Mouse (Mus musculus): ENCODE measurements around the gene Usp5. TPM values are rescaled to one million over a fixed set of nuclear protein-coding genes. Genes with fewer than 3 reads are reported as not detected.

The Usp5 gene
- total and polyA plus RNA-seq, 2 experiments from 2014 or later: 189 to 222 TPM

DNA sequence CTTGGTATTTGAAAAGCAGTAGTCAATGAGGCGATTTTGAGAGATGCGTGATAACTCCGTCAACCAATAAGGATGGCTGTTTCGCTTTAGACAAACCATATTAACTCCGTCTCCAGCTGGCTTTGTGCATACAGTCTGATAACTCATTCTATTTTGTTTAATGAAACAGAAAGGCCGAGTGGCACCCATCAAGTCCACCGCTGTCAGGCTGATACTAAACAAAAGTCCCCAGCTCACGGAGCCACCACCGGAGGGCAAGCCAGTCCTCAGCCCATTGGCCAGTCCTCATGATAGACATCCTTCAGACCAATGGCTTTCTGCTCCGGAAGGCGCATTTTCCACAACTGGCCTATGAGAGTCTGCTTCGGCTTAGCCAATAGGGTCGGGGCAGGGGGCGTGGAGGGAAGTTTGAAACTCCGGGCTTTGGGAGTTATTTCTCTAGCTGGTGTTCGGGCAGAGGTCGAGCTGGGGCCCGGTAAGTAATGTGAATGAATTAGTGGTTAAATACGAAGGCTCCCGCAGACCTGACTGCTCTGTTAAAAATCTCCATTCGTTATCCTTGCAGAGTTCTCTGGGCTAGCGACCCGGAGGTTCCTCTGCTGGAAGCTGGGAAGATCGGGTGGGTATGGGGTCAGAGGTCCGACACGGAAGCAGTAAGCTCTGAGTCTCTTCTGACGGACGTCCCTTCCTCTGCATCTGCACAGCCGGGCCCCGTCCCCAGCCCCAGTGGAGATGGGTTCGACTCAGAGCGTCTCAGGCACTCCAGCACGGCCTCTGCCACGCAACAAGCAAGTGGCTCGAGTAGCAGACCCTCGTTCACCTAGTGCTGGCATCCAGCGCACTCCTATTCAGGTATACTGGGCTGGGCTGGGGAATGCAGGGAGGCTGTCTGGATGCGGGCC is 766 bp upstream of the Usp5 start:
- DNase-seq (ENCODE audit: low spot score) (peak; percentile 97), ATAC-seq (peak; percentile 86)
- Histone ChIP-seq H3K9me3 (ENCODE audit: low read length) (no peaks in the 10 kb centered on the region), H3K27ac (peak overlapping the region; percentile 86), H3K36me3 (ENCODE audit: insufficient read depth, low read length) (peaks cover 11% of the 10 kb centered on the region), H3K4me3 (ENCODE audit: low read length) (peak overlapping the region; percentile 66), H3K4me2 (ENCODE audit: low read depth, low read length) (peak overlapping the region; percentile 71), H3K9ac (replicated peaks; ENCODE audit: low read length) (peak overlapping the region; percentile 43), H3K4me1 (ENCODE audit: insufficient read depth, low read length) (peaks cover 9% of the 10 kb centered on the region; the same call in 1 of the 2 replicates), H3K27me3 (ENCODE audit: insufficient read depth, low read length) (no peaks in the 10 kb centered on the region)
- peak; percentile 47 for TF ChIP-seq CTCF (IDR thresholded peaks at IDR 0.05; ENCODE audit: low read depth)
- WGBS: under 1% methylated on average over 38 of the region's 38 CpGs

DNA sequence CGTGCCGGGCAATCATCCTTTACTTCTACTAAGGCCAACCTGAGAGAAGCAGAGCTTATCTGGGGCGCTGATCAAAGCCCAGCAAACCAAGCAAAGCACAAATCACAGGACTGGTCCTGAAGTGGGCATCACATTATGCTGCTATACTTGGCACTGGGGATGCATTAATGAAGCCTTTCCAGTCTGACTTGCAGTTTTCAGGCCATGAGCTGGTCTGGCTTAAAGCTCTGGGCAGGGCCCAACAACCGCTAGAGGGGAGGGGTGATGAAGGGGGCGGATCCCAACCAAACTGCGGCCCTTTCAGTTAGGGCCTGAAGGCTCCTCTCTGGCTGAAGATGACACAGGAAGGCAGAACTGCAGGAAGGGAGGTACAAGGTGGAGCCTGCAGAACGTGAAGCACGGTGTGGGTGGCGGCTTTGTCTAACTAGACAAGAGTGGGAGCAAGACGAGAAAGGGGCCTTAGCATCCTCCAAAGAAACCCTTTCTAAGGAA is 1.1 kb downstream of the Usp5 start:
- WGBS: 21% methylated on average over 10 of the region's 10 CpGs
- Histone ChIP-seq H3K27ac (peak overlapping the region; percentile 86), H3K36me3 (ENCODE audit: insufficient read depth, low read length) (peaks cover 29% of the 10 kb centered on the region), H3K9ac (replicated peaks; ENCODE audit: low read length) (peak overlapping the region; percentile 63), H3K9me3 (ENCODE audit: low read length) (no peaks in the 10 kb centered on the region), H3K4me2 (ENCODE audit: low read depth, low read length) (peak overlapping the region; percentile 86), H3K4me3 (ENCODE audit: low read length) (peak overlapping the region; percentile 66), H3K4me1 (ENCODE audit: insufficient read depth, low read length) (peaks cover 9% of the 10 kb centered on the region; the same call in 1 of the 2 replicates), H3K27me3 (ENCODE audit: insufficient read depth, low read length) (no peaks in the 10 kb centered on the region)
- DNase-seq (ENCODE audit: low spot score) (peak; percentile 57), ATAC-seq (no peak)
- TF ChIP-seq CTCF (IDR thresholded peaks at IDR 0.05; ENCODE audit: low read depth): no peak; the same call in 1 of the 2 replicates

DNA sequence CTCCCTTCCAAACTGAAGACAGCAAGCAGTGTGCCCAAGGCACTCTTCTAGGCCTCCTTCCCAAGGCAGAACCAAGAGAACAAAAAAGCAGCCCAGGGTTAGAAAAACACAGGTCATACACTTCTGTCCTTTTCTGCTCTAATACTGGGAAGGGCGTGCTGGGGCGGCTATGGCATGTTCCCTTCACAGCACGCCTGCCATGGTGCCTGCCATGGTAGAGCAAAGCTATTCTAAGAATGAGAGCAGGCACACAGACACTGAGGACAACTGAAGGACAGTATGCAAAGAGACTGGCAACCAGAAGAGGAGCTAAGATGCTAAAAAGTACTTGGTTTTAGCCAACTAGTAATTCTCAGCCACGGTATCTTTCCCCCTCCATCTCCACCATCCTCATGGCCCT is 7.2 kb downstream of the Usp5 start:
- ATAC-seq (no peak), DNase-seq (ENCODE audit: low spot score) (no peak)
- Histone ChIP-seq H3K9ac (replicated peaks; ENCODE audit: low read length) (no peak overlapping the region), H3K9me3 (ENCODE audit: low read length) (no peaks in the 10 kb centered on the region), H3K4me1 (ENCODE audit: insufficient read depth, low read length) (no peaks in the 10 kb centered on the region), H3K36me3 (ENCODE audit: insufficient read depth, low read length) (peaks cover 87% of the 10 kb centered on the region), H3K4me3 (ENCODE audit: low read length) (no peak overlapping the region), H3K27me3 (ENCODE audit: insufficient read depth, low read length) (no peaks in the 10 kb centered on the region), H3K27ac (no peak overlapping the region), H3K4me2 (ENCODE audit: low read depth, low read length) (no peak overlapping the region)
- WGBS: 92% methylated on average over 4 of the region's 4 CpGs
- no peak for TF ChIP-seq CTCF (IDR thresholded peaks at IDR 0.05; ENCODE audit: low read depth)

DNA sequence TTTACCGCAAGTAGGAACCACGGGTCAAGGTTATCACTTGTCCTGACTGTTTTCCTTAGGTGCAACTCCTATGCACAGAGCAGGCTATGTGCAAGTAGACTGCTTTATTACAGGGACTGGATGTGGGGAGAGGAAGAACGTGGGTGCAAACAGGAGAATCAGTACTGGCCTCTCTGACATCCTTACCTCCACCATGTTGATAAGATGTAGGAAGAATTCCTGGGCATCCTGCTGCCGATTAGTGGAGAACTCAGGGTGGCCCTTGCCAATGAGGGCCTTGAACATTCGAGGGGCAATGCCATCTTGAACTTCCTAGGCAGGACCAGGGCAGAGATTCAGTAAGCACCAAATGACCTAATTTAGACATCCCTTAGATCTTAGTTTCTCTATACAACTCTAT is 8.4 kb downstream of the Usp5 start:
- no peak for TF ChIP-seq CTCF (IDR thresholded peaks at IDR 0.05; ENCODE audit: low read depth)
- Histone ChIP-seq H3K4me1 (ENCODE audit: insufficient read depth, low read length) (no peaks in the 10 kb centered on the region), H3K4me2 (ENCODE audit: low read depth, low read length) (no peak overlapping the region), H3K36me3 (ENCODE audit: insufficient read depth, low read length) (peaks cover 92% of the 10 kb centered on the region), H3K9me3 (ENCODE audit: low read length) (no peaks in the 10 kb centered on the region), H3K27me3 (ENCODE audit: insufficient read depth, low read length) (no peaks in the 10 kb centered on the region), H3K27ac (no peak overlapping the region), H3K9ac (replicated peaks; ENCODE audit: low read length) (no peak overlapping the region), H3K4me3 (ENCODE audit: low read length) (no peak overlapping the region)
- ATAC-seq (no peak), DNase-seq (ENCODE audit: low spot score) (no peak)
- 94% methylated on average over 5 of the region's 5 CpGs for WGBS

DNA sequence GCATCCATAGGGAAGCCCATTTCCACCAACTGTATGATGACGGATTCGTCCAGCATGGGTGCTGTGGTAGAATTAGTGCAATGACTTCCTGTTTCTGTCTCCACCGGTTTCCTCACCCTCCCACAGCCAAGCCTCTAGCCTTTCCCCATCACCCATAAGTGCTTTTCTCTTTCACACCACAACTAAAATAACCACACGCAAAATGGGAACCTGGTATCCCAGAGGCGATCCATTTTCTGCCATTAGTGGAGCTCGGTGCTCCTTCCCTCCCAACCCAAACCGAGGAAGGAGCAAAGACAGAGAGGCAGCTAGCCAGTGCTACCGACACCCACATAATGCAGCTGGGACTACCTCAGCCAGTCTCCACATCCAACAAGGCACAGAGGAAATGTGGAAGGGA is 11.3 kb downstream of the Usp5 start:
- 92% methylated on average over 8 of the region's 8 CpGs for WGBS
- Histone ChIP-seq H3K9ac (replicated peaks; ENCODE audit: low read length) (no peak overlapping the region), H3K36me3 (ENCODE audit: insufficient read depth, low read length) (peaks cover 64% of the 10 kb centered on the region), H3K4me3 (ENCODE audit: low read length) (no peak overlapping the region), H3K27ac (no peak overlapping the region), H3K27me3 (ENCODE audit: insufficient read depth, low read length) (no peaks in the 10 kb centered on the region), H3K9me3 (ENCODE audit: low read length) (no peaks in the 10 kb centered on the region), H3K4me1 (ENCODE audit: insufficient read depth, low read length) (peaks cover 6% of the 10 kb centered on the region), H3K4me2 (ENCODE audit: low read depth, low read length) (no peak overlapping the region)
- DNase-seq (ENCODE audit: low spot score): no peak
- no peak for ATAC-seq
- TF ChIP-seq CTCF (IDR thresholded peaks at IDR 0.05; ENCODE audit: low read depth): no peak

DNA sequence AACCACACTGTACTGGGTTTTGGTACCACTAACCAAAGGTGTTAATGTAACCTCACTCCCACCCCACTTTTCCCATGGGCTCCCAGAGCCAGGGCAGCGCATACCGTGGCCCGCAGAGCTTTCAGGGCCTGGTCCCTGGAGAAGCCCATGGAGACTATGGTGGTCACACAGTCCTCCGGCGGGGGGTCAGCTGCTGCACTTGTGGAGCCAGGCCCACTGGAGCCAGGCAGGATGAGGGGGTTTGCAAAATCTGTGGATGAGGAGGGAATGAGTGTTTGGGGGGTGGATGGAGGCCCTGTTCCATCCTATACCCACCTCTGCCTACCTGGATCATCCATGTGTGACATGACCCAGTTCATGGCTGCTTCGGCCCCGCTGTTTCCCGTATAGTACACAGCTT is 11.7 kb downstream of the Usp5 start:
- 95% methylated on average over 8 of the region's 8 CpGs for WGBS
- Histone ChIP-seq H3K9me3 (ENCODE audit: low read length) (no peaks in the 10 kb centered on the region), H3K4me3 (ENCODE audit: low read length) (no peak overlapping the region), H3K4me1 (ENCODE audit: insufficient read depth, low read length) (peaks cover 10% of the 10 kb centered on the region), H3K27ac (no peak overlapping the region), H3K9ac (replicated peaks; ENCODE audit: low read length) (no peak overlapping the region), H3K4me2 (ENCODE audit: low read depth, low read length) (no peak overlapping the region), H3K27me3 (ENCODE audit: insufficient read depth, low read length) (no peaks in the 10 kb centered on the region), H3K36me3 (ENCODE audit: insufficient read depth, low read length) (peaks cover 60% of the 10 kb centered on the region)
- no peak for TF ChIP-seq CTCF (IDR thresholded peaks at IDR 0.05; ENCODE audit: low read depth)
- DNase-seq (ENCODE audit: low spot score): no peak
- ATAC-seq: no peak

DNA sequence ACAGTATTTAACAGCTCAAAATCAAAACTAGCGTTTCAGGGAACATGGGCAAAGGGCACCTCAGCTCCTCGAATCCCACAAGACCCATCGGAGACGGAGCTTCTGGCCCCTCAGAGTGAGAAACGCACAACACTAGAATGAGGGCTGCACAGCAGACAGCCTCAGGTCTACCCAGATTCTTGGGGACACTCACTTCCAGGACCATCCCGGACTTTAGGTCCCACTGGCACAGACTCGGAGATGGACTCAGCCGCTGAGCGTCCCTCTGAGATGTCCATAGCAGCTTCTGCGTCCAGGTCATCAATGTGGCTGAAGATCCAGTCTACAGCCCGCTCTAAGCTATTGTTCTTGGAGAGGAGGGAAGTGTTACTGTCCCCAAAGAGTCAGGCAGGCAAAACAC is 12.2 kb downstream of the Usp5 start:
- no peaks in the 10 kb centered on the region for H3K27me3 ChIP-seq (ENCODE audit: insufficient read depth, low read length)
- WGBS: 93% methylated on average over 11 of the region's 11 CpGs
- peaks cover 55% of the 10 kb centered on the region for H3K36me3 ChIP-seq (ENCODE audit: insufficient read depth, low read length)
- DNase-seq (ENCODE audit: low spot score): no peak
- no peak for ATAC-seq
- no peak overlapping the region for H3K27ac ChIP-seq
- peaks cover 13% of the 10 kb centered on the region for H3K4me1 ChIP-seq (ENCODE audit: insufficient read depth, low read length)
- no peak overlapping the region for H3K4me3 ChIP-seq (ENCODE audit: low read length)
- H3K9ac ChIP-seq (replicated peaks; ENCODE audit: low read length): no peak overlapping the region
- no peak for TF ChIP-seq CTCF (IDR thresholded peaks at IDR 0.05; ENCODE audit: low read depth)
- H3K4me2 ChIP-seq (ENCODE audit: low read depth, low read length): no peak overlapping the region
- H3K9me3 ChIP-seq (ENCODE audit: low read length): no peaks in the 10 kb centered on the region
